Mouse (Mus musculus): ENCODE measurements around the gene Vcam1. TPM values are rescaled to one million over a fixed set of nuclear protein-coding genes. Genes with fewer than 3 reads are reported as not detected.

The Vcam1 gene
- polyA plus RNA-seq, 1 experiment from 2014 or later: 32.6 TPM

- H3K27me3 ChIP-seq (replicated peaks): no peaks in the 10 kb centered on the region
- ATAC-seq (replicated peaks): no peak
- H3K9ac ChIP-seq: no peak overlapping the region
- no peak overlapping the region for H3K27ac ChIP-seq
- 0 out of 2 replicates have a peak, but pooled peaks cover 2% of the 10 kb centered on the region for H3K4me1 ChIP-seq
- WGBS: 88% methylated on average over 4 of the region's 4 CpGs
- no peaks in the 10 kb centered on the region for H3K36me3 ChIP-seq (replicated peaks)
- no peaks in the 10 kb centered on the region for H3K9me3 ChIP-seq
- no peak overlapping the region for H3K4me2 ChIP-seq
- H3K4me3 ChIP-seq: no peak overlapping the region
Measured at GRCm38 (mm10) chr3:116122696-116123095, 6.8 kb downstream of the Vcam1 start.

GRCm38 (mm10) chr3:116121026-116121425 lies 8.5 kb downstream of the Vcam1 start:
- no peaks in the 10 kb centered on the region for H3K9me3 ChIP-seq
- H3K9ac ChIP-seq: no peak overlapping the region
- H3K4me1 ChIP-seq: no peaks in the 10 kb centered on the region
- H3K27ac ChIP-seq: no peak overlapping the region
- no peaks in the 10 kb centered on the region for H3K36me3 ChIP-seq (replicated peaks)
- H3K4me2 ChIP-seq: no peak overlapping the region
- H3K27me3 ChIP-seq (replicated peaks): no peaks in the 10 kb centered on the region
- 90% methylated on average over 3 of the region's 3 CpGs for WGBS
- ATAC-seq (replicated peaks): no peak
- H3K4me3 ChIP-seq: no peak overlapping the region

- WGBS: 87% methylated on average over 6 of the region's 6 CpGs
- no peaks in the 10 kb centered on the region for H3K36me3 ChIP-seq (replicated peaks)
- no peak overlapping the region for H3K4me3 ChIP-seq
- no peak overlapping the region for H3K9ac ChIP-seq
- H3K4me1 ChIP-seq: no peaks in the 10 kb centered on the region
- no peak for ATAC-seq (replicated peaks)
- no peaks in the 10 kb centered on the region for H3K27me3 ChIP-seq (replicated peaks)
- H3K9me3 ChIP-seq: no peaks in the 10 kb centered on the region
- H3K27ac ChIP-seq: no peak overlapping the region
- no peak overlapping the region for H3K4me2 ChIP-seq
Measured at GRCm38 (mm10) chr3:116120391-116120790, 9.1 kb downstream of the Vcam1 start.

- no peaks in the 10 kb centered on the region for H3K9me3 ChIP-seq
- 72% methylated on average over 7 of the region's 7 CpGs for WGBS
Measured at GRCm38 (mm10) chr3:116119162-116119561, 10.3 kb downstream of the Vcam1 start.

GRCm38 (mm10) chr3:116117046-116117445 lies 12.4 kb downstream of the Vcam1 start:
- ATAC-seq (replicated peaks): no peak
- Histone ChIP-seq H3K27me3 (replicated peaks) (no peaks in the 10 kb centered on the region), H3K4me1 (peaks cover 17% of the 10 kb centered on the region), H3K27ac (no peak overlapping the region), H3K9me3 (no peaks in the 10 kb centered on the region), H3K36me3 (replicated peaks) (no peaks in the 10 kb centered on the region), H3K4me2 (no peak overlapping the region), H3K9ac (no peak overlapping the region), H3K4me3 (no peak overlapping the region)
- WGBS: 94% methylated on average over 4 of the region's 4 CpGs

More at GRCm38 (mm10) chr3:116119162-116119561, 10.3 kb downstream of the Vcam1 start:
- H3K4me3 ChIP-seq: no peak overlapping the region
- H3K27ac ChIP-seq: no peak overlapping the region
- no peaks in the 10 kb centered on the region for H3K27me3 ChIP-seq (replicated peaks)
- H3K9ac ChIP-seq: no peak overlapping the region
- H3K4me2 ChIP-seq: no peak overlapping the region
- ATAC-seq (replicated peaks): no peak
- H3K36me3 ChIP-seq (replicated peaks): no peaks in the 10 kb centered on the region
- H3K4me1 ChIP-seq: peaks cover 8% of the 10 kb centered on the region

- 0 out of 2 replicates have a peak overlapping the region, but pooled peaks have one; percentile 26 for H3K27ac ChIP-seq
- peak overlapping the region; percentile 24 for H3K4me2 ChIP-seq
- no peak overlapping the region for H3K4me3 ChIP-seq
- ATAC-seq (replicated peaks): peak; percentile 62; the same call in 1 of the 2 replicates
- no peak overlapping the region for H3K9ac ChIP-seq
- 45% methylated on average over 12 of the region's 12 CpGs for WGBS
- H3K9me3 ChIP-seq: no peaks in the 10 kb centered on the region
- H3K36me3 ChIP-seq (replicated peaks): no peaks in the 10 kb centered on the region
- no peaks in the 10 kb centered on the region for H3K27me3 ChIP-seq (replicated peaks)
- H3K4me1 ChIP-seq: peaks cover 17% of the 10 kb centered on the region
Measured at GRCm38 (mm10) chr3:116114249-116115188, 15.0 kb downstream of the Vcam1 start.

- Histone ChIP-seq H3K36me3 (replicated peaks) (no peaks in the 10 kb centered on the region), H3K4me3 (no peak overlapping the region), H3K4me1 (peaks cover 17% of the 10 kb centered on the region), H3K4me2 (peak overlapping the region; percentile 28), H3K9me3 (no peaks in the 10 kb centered on the region), H3K9ac (no peak overlapping the region), H3K27ac (peak overlapping the region; percentile 39; the same call in 1 of the 2 replicates), H3K27me3 (replicated peaks) (no peaks in the 10 kb centered on the region)
- peak; percentile 57; the same call in 1 of the 2 replicates for ATAC-seq (replicated peaks)
- 10% methylated on average over 7 of the region's 7 CpGs for whole genome bisulfite sequencing
Measured at GRCm38 (mm10) chr3:116113443-116114241, 15.8 kb downstream of the Vcam1 start.

- WGBS: 68% methylated on average over 5 of the region's 5 CpGs
Measured at GRCm38 (mm10) chr3:116112816-116113405, 16.6 kb downstream of the Vcam1 start.

GRCm38 (mm10) chr3:116105713-116106112 lies 23.8 kb downstream of the Vcam1 start:
- peak; percentile 43; the same call in 1 of the 2 replicates for ATAC-seq (replicated peaks)
- H3K27me3 ChIP-seq (replicated peaks): no peaks in the 10 kb centered on the region
- H3K9ac ChIP-seq: no peak overlapping the region
- 92% methylated on average over 5 of the region's 5 CpGs for WGBS
- H3K4me1 ChIP-seq: no peaks in the 10 kb centered on the region; the same call in none of the 2 replicates
- H3K36me3 ChIP-seq (replicated peaks): no peaks in the 10 kb centered on the region
- H3K9me3 ChIP-seq: no peaks in the 10 kb centered on the region
- no peak overlapping the region for H3K4me3 ChIP-seq
- peak overlapping the region; percentile 58 for H3K4me2 ChIP-seq
- no peak overlapping the region for H3K27ac ChIP-seq

More at GRCm38 (mm10) chr3:116112816-116113405, 16.6 kb downstream of the Vcam1 start:
- ATAC-seq (replicated peaks): no peak
- Histone ChIP-seq H3K27me3 (replicated peaks) (no peaks in the 10 kb centered on the region), H3K9me3 (no peaks in the 10 kb centered on the region), H3K4me3 (no peak overlapping the region), H3K27ac (no peak overlapping the region), H3K9ac (no peak overlapping the region), H3K4me2 (no peak overlapping the region), H3K36me3 (replicated peaks) (no peaks in the 10 kb centered on the region), H3K4me1 (peaks cover 17% of the 10 kb centered on the region)

GRCm38 (mm10) chr3:116104866-116105647 lies 24.4 kb downstream of the Vcam1 start:
- Histone ChIP-seq H3K4me2 (peak overlapping the region; percentile 58), H3K27ac (peak overlapping the region; percentile 57), H3K9me3 (no peaks in the 10 kb centered on the region), H3K27me3 (replicated peaks) (no peaks in the 10 kb centered on the region), H3K4me3 (peak overlapping the region; percentile 34), H3K4me1 (no peaks in the 10 kb centered on the region; the same call in none of the 2 replicates), H3K9ac (peak overlapping the region; percentile 40), H3K36me3 (replicated peaks) (no peaks in the 10 kb centered on the region)
- peak; percentile 97 for ATAC-seq (replicated peaks)
- WGBS: 4% methylated on average over 21 of the region's 21 CpGs

GRCm38 (mm10) chr3:116104270-116104669 lies 25.2 kb downstream of the Vcam1 start:
- H3K4me2 ChIP-seq: peak overlapping the region; percentile 58; the same call in 1 of the 2 replicates

More at GRCm38 (mm10) chr3:116104270-116104669, 25.2 kb downstream of the Vcam1 start:
- H3K4me3 ChIP-seq: 0 out of 2 replicates have a peak overlapping the region, but pooled peaks have one; percentile 34
- 34% methylated on average over 4 of the region's 4 CpGs for WGBS
- no peak overlapping the region for H3K9ac ChIP-seq
- peak; percentile 34; the same call in 1 of the 2 replicates for ATAC-seq (replicated peaks)
- no peaks in the 10 kb centered on the region for H3K36me3 ChIP-seq (replicated peaks)
- no peaks in the 10 kb centered on the region for H3K9me3 ChIP-seq
- H3K4me1 ChIP-seq: no peaks in the 10 kb centered on the region; the same call in none of the 2 replicates
- H3K27me3 ChIP-seq (replicated peaks): no peaks in the 10 kb centered on the region
- H3K27ac ChIP-seq: no peak overlapping the region

All from midbrain, embryonic 15.5 days (tissue).